Mouse (Mus musculus) myocyte (in vitro differentiated cells): ENCODE results near the gene Camta1. TPM values are rescaled to one million over a fixed set of nuclear protein-coding genes. Genes with fewer than 3 reads are reported as not detected.

Source experiments
- H3K27me3 ChIP-seq: one replicate; pipeline ENCODE4 v1.6.1; 2011; ENCODE audit not compliant: control insufficient read depth, insufficient read depth, insufficient read length
- H3K36me3 ChIP-seq: one replicate; pipeline ENCODE4 v1.6.1; 2011; ENCODE audit not compliant: control insufficient read depth, insufficient read depth
- H3K4me2 ChIP-seq: one replicate; pipeline ENCODE4 v1.6.1; 2011; ENCODE audit warnings: low read depth, control low read depth
- H3K4me3 ChIP-seq: one replicate; pipeline ENCODE4 v1.5.1; 2011; ENCODE audit warnings: mild to moderate bottlenecking, control low read depth, moderate library complexity
- H3K79me2 ChIP-seq: one replicate; pipeline ENCODE4 v1.6.1; 2011; ENCODE audit not compliant: control insufficient read depth, insufficient read depth
- H3ac ChIP-seq: one replicate; pipeline ENCODE4 v1.6.1; 2011; ENCODE audit not compliant: control insufficient read depth, insufficient read length
- CEBPB ChIP-seq: IDR thresholded peaks from 2 replicates; pipeline ENCODE4 v1.6.1; 2011; ENCODE audit warnings: mild to moderate bottlenecking, moderate library complexity; ENCODE audit not compliant: poor library complexity, insufficient read depth, severe bottlenecking
- E2F4 ChIP-seq: IDR thresholded peaks from one replicate; pipeline ENCODE4 v1.6.1; 2011; ENCODE audit warnings: mild to moderate bottlenecking, control low read depth, moderate library complexity; ENCODE audit not compliant: insufficient read depth
- MAX ChIP-seq: IDR thresholded peaks from one replicate; pipeline ENCODE4 v1.6.1; 2011; ENCODE audit warnings: low read depth, mild to moderate bottlenecking, control low read depth
- MYOD1 ChIP-seq, 3 experiments: IDR thresholded peaks; one replicate each; pipeline ENCODE4 v1.6.1; 2011; ENCODE audit warnings: control low read depth in 2 of 3, low read depth in 2 of 3, mild to moderate bottlenecking in 2 of 3, moderate library complexity in 1 of 3; ENCODE audit not compliant: insufficient read length in 2 of 3, control insufficient read depth in 1 of 3
- MYOG ChIP-seq, 3 experiments: IDR thresholded peaks; one replicate each; pipeline ENCODE4 v1.6.1; 2011; ENCODE audit warnings: control low read depth in 2 of 3, low read depth in 2 of 3, mild to moderate bottlenecking in 2 of 3; ENCODE audit not compliant: insufficient read length in 2 of 3, control insufficient read depth in 1 of 3, insufficient read depth in 1 of 3
- POLR2A ChIP-seq: IDR thresholded peaks from one replicate; pipeline ENCODE4 v1.6.1; 2011; ENCODE audit warnings: low read depth, mild to moderate bottlenecking, control low read depth, moderate library complexity; ENCODE audit not compliant: insufficient read length
- POLR2AphosphoS2 ChIP-seq: IDR thresholded peaks from one replicate; pipeline ENCODE4 v1.6.1; 2011; ENCODE audit warnings: low read depth, control low read depth; ENCODE audit not compliant: insufficient read length
- REST ChIP-seq: IDR thresholded peaks from one replicate; pipeline ENCODE4 v1.6.1; 2011; ENCODE audit warnings: mild to moderate bottlenecking, control low read depth, moderate library complexity; ENCODE audit not compliant: insufficient read depth, insufficient read length
- SRF ChIP-seq: IDR thresholded peaks from one replicate; pipeline ENCODE4 v1.6.1; 2011; ENCODE audit warnings: low read depth; ENCODE audit not compliant: control insufficient read depth, insufficient read length
- TCF12 ChIP-seq: IDR thresholded peaks from one replicate; pipeline ENCODE4 v1.6.1; 2011; ENCODE audit warnings: mild to moderate bottlenecking, control low read depth; ENCODE audit not compliant: poor library complexity, insufficient read depth, severe bottlenecking
- TCF3 ChIP-seq: IDR thresholded peaks from one replicate; pipeline ENCODE4 v1.6.1; 2011; ENCODE audit warnings: low read depth, control low read depth; ENCODE audit not compliant: insufficient read length
- USF1 ChIP-seq: IDR thresholded peaks from one replicate; pipeline ENCODE4 v1.6.1; 2011; ENCODE audit warnings: low read depth, mild to moderate bottlenecking, control low read depth, moderate library complexity
- polyA plus RNA-seq: library from polyadenylated mRNA; unstranded; fragments of >200 nt; fragmentation: generic; extraction: Trizol; gene quantifications from one replicate; pipeline ENCODE4 v1.2.1, GENCODE M21; 2012; ENCODE audit warnings: missing spikeins

Gene Camta1
- polyA plus RNA-seq, 1 experiment: 40.6 TPM

- Histone ChIP-seq H3K79me2 (no peaks in the 10 kb centered on the region), H3ac (no peak overlapping the region), H3K4me2 (no peak overlapping the region), H3K27me3 (peaks cover 11% of the 10 kb centered on the region), H3K36me3 (no peaks in the 10 kb centered on the region), H3K4me3 (no peak overlapping the region)
- TF ChIP-seq MYOD1 (IDR thresholded peaks at IDR 0.05; ENCODE audit: control insufficient read depth in 1 of 3, insufficient read length in 2 of 3, low read depth in 2 of 3) (no peak), MAX (no peak), E2F4 (no peak), USF1 (no peak), REST (no peak), TCF3 (no peak), POLR2A (no peak), SRF (no peak), POLR2AphosphoS2 (no peak), MYOG (IDR thresholded peaks at IDR 0.05; ENCODE audit: control insufficient read depth in 1 of 3, insufficient read depth in 1 of 3, insufficient read length in 2 of 3, low read depth in 2 of 3) (no peak), CEBPB (no peak)
Measured at GRCm38 (mm10) chr4:151245068-151245797, 616.4 kb downstream of the Camta1 start.

- H3K79me2 ChIP-seq: no peaks in the 10 kb centered on the region
- H3K4me2 ChIP-seq: no peak overlapping the region
- no peak overlapping the region for H3K4me3 ChIP-seq
- no peak for TF ChIP-seq CEBPB
- no peak for TF ChIP-seq USF1
- TF ChIP-seq TCF3: no peak
- no peak for TF ChIP-seq REST
- TF ChIP-seq MAX: no peak
- TF ChIP-seq E2F4: no peak
- no peak for TF ChIP-seq MYOD1 (IDR thresholded peaks at IDR 0.05; ENCODE audit: control insufficient read depth in 1 of 3, insufficient read length in 2 of 3, low read depth in 2 of 3)
- TF ChIP-seq TCF12: no peak
- TF ChIP-seq POLR2A: no peak
- no peak for TF ChIP-seq MYOG (IDR thresholded peaks at IDR 0.05; ENCODE audit: control insufficient read depth in 1 of 3, insufficient read depth in 1 of 3, insufficient read length in 2 of 3, low read depth in 2 of 3)
- no peak for TF ChIP-seq SRF
- TF ChIP-seq POLR2AphosphoS2: no peak
- no peaks in the 10 kb centered on the region for H3K27me3 ChIP-seq
- H3K36me3 ChIP-seq: no peaks in the 10 kb centered on the region
- no peak overlapping the region for H3ac ChIP-seq
Measured at GRCm38 (mm10) chr4:151243445-151243844, 618.2 kb downstream of the Camta1 start.

GRCm38 (mm10) chr4:151242751-151243150, 618.9 kb downstream of the Camta1 start:
- no peak overlapping the region for H3ac ChIP-seq
- no peaks in the 10 kb centered on the region for H3K27me3 ChIP-seq
- no peak overlapping the region for H3K4me3 ChIP-seq
- TF ChIP-seq E2F4 (no peak), CEBPB (no peak), POLR2AphosphoS2 (no peak), USF1 (no peak), MYOD1 (IDR thresholded peaks at IDR 0.05; ENCODE audit: control insufficient read depth in 1 of 3, insufficient read length in 2 of 3, low read depth in 2 of 3) (no peak), REST (no peak), MAX (no peak), SRF (no peak), TCF3 (no peak), POLR2A (no peak), MYOG (IDR thresholded peaks at IDR 0.05; ENCODE audit: control insufficient read depth in 1 of 3, insufficient read depth in 1 of 3, insufficient read length in 2 of 3, low read depth in 2 of 3) (no peak), TCF12 (no peak)
- H3K36me3 ChIP-seq: no peaks in the 10 kb centered on the region
- H3K4me2 ChIP-seq: no peak overlapping the region
- H3K79me2 ChIP-seq: no peaks in the 10 kb centered on the region

DNA sequence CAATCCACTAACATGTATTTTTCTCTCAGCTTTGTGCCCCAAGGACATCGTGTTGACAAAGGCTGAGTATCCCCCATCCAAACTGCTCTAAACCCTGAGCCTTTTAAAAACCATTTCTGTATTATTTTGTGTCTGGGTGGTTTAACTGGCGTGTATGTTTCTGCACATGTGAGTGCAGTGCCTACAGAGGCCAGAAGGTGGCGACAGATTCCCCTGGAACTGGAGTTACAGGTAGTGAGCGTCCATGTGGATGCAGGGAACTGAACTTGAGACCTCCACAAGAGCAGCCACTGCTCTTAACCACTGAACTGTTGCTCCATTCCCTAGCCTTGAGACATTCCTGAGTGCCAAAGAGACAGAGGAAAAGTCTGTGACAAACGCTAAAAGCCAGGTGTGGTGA, 621.2 kb downstream of the Camta1 start:
- H3ac ChIP-seq: no peak overlapping the region
- H3K4me2 ChIP-seq: no peak overlapping the region
- no peaks in the 10 kb centered on the region for H3K79me2 ChIP-seq
- H3K4me3 ChIP-seq: no peak overlapping the region
- no peaks in the 10 kb centered on the region for H3K36me3 ChIP-seq
- no peak for TF ChIP-seq MYOD1 (IDR thresholded peaks at IDR 0.05; ENCODE audit: control insufficient read depth in 1 of 3, insufficient read length in 2 of 3, low read depth in 2 of 3)
- TF ChIP-seq MAX: no peak
- no peak for TF ChIP-seq TCF3
- TF ChIP-seq POLR2A: no peak
- TF ChIP-seq REST: no peak
- no peak for TF ChIP-seq SRF
- no peak for TF ChIP-seq CEBPB
- TF ChIP-seq POLR2AphosphoS2: no peak
- TF ChIP-seq TCF12: no peak
- TF ChIP-seq MYOG (IDR thresholded peaks at IDR 0.05; ENCODE audit: control insufficient read depth in 1 of 3, insufficient read depth in 1 of 3, insufficient read length in 2 of 3, low read depth in 2 of 3): no peak
- no peak for TF ChIP-seq USF1
- TF ChIP-seq E2F4: no peak
- H3K27me3 ChIP-seq: no peaks in the 10 kb centered on the region
